Mouse (Mus musculus) limb, embryonic 13.5 days (tissue): ENCODE results near the gene Gm21887. TPM values are rescaled to one million over a fixed set of nuclear protein-coding genes. Genes with fewer than 3 reads are reported as not detected.
"Not testable (repeated sequence)": the region's sequence is repeated elsewhere in the genome, so short reads cannot be mapped to it uniquely, and the experiment has no call there.

ENCODE experiments used
- ATAC-seq: fragments of 200-750 bp; cut with Nextera tagmentation; 2 replicates; pipeline ENCODE4 v1.8.0; 2017; ENCODE audit warnings: low read depth, moderate number of reproducible peaks, moderate TSS enrichment; ENCODE audit not compliant: low FRiP score
- H3K27ac ChIP-seq: fragments of 300-500 bp; sonication (generic); 2 replicates; pipeline ENCODE4 v1.5.1; 2015; ENCODE audit warnings: inconsistent platforms, mild to moderate bottlenecking, moderate library complexity
- H3K27me3 ChIP-seq: fragments of 300-500 bp; sonication (generic); 2 replicates; pipeline ENCODE4 v1.6.1; 2015; ENCODE audit warnings: mild to moderate bottlenecking, inconsistent platforms
- H3K36me3 ChIP-seq: fragments of 300-500 bp; sonication (generic); 2 replicates; pipeline ENCODE4 v1.6.1; 2015; ENCODE audit warnings: inconsistent platforms, mild to moderate bottlenecking, moderate library complexity
- H3K4me1 ChIP-seq: fragments of 300-500 bp; sonication (generic); 2 replicates; pipeline ENCODE4 v1.6.1; 2015; ENCODE audit warnings: inconsistent platforms
- H3K4me2 ChIP-seq: fragments of 300-500 bp; sonication (generic); replicated peaks from 2 replicates; pipeline ENCODE4 v1.6.1; 2015; ENCODE audit warnings: inconsistent platforms, mild to moderate bottlenecking, moderate library complexity
- H3K4me3 ChIP-seq: fragments of 300-500 bp; sonication (generic); 2 replicates; pipeline ENCODE4 v1.5.1; 2015; ENCODE audit warnings: moderate library complexity, mild to moderate bottlenecking, inconsistent platforms
- H3K9ac ChIP-seq: fragments of 300-500 bp; sonication (generic); 2 replicates; pipeline ENCODE4 v1.6.1; 2015; ENCODE audit warnings: mild to moderate bottlenecking, inconsistent platforms
- H3K9me3 ChIP-seq: fragments of 300-500 bp; sonication (generic); 2 replicates; pipeline ENCODE4 v1.6.1; 2016; ENCODE audit warnings: inconsistent platforms
- WGBS: fragments of 180-500 bp; shearing (Covaris S2); methylation state at CpG from one replicate; pipeline ENCODE4 v1.1.7; 2015; 5-methylcytosine and 5-hydroxymethylcytosine counted together
- polyA plus RNA-seq: library from polyadenylated mRNA; unstranded; fragments of >200 nt; fragmentation: Nextera tagmentation; extraction: Ambion mirVana; gene quantifications from 2 replicates; pipeline ENCODE4 v1.2.1, GENCODE M21; 2015

The Gm21887 gene
- polyA plus RNA-seq, 1 experiment from 2014 or later: 209 TPM

GRCm38 (mm10) chrX:170010581-170011528 is 1.4 kb downstream of the Gm21887 start:
- Histone ChIP-seq H3K9me3 (peaks cover 45% of the 10 kb centered on the region), H3K4me2 (peak overlapping the region; percentile 33), H3K36me3 (peaks cover 18% of the 10 kb centered on the region), H3K4me3 (peak overlapping the region; percentile 24)
- not testable (repeated sequence) for H3K27ac ChIP-seq, H3K4me1 ChIP-seq, H3K9ac ChIP-seq, H3K27me3 ChIP-seq
- WGBS: 85% methylated on average over 97 of the region's 97 CpGs
- ATAC-seq: peak; percentile 30

- not testable (repeated sequence) for H3K27me3 ChIP-seq, H3K27ac ChIP-seq, ATAC-seq, H3K4me2 ChIP-seq, H3K4me3 ChIP-seq, H3K9ac ChIP-seq, H3K4me1 ChIP-seq
- Histone ChIP-seq H3K36me3 (peaks cover 21% of the 10 kb centered on the region), H3K9me3 (peaks cover 43% of the 10 kb centered on the region)
- WGBS: 81% methylated on average over 7 of the region's 10 CpGs
These were observed 2.0 kb downstream of the Gm21887 start for GRCm38 (mm10) chrX:170011529-170011879.

GRCm38 (mm10) chrX:170013421-170013820 is 4.0 kb downstream of the Gm21887 start:
- H3K4me2 ChIP-seq, H3K4me3 ChIP-seq, H3K9ac ChIP-seq, H3K27me3 ChIP-seq, H3K4me1 ChIP-seq, H3K27ac ChIP-seq, ATAC-seq: not testable (repeated sequence)
- Histone ChIP-seq H3K36me3 (peaks cover 31% of the 10 kb centered on the region), H3K9me3 (peaks cover 37% of the 10 kb centered on the region)
- 85% methylated on average over 7 of the region's 13 CpGs for WGBS

GRCm38 (mm10) chrX:170014038-170014437 is 4.6 kb downstream of the Gm21887 start:
- H3K4me1 ChIP-seq, H3K27me3 ChIP-seq, H3K4me2 ChIP-seq, H3K9ac ChIP-seq, ATAC-seq, H3K27ac ChIP-seq, H3K4me3 ChIP-seq: not testable (repeated sequence)
- H3K36me3 ChIP-seq: peaks cover 37% of the 10 kb centered on the region
- 82% methylated on average over 7 of the region's 13 CpGs for WGBS
- H3K9me3 ChIP-seq: peaks cover 37% of the 10 kb centered on the region

GRCm38 (mm10) chrX:170015883-170016282 is 6.4 kb downstream of the Gm21887 start:
- H3K9ac ChIP-seq, H3K27ac ChIP-seq, H3K4me2 ChIP-seq, H3K4me1 ChIP-seq, ATAC-seq, H3K27me3 ChIP-seq, H3K4me3 ChIP-seq: not testable (repeated sequence)
- H3K9me3 ChIP-seq: peaks cover 38% of the 10 kb centered on the region
- H3K36me3 ChIP-seq: peaks cover 38% of the 10 kb centered on the region
- 91% methylated on average over 10 of the region's 12 CpGs for WGBS

- H3K9me3 ChIP-seq: peaks cover 40% of the 10 kb centered on the region
- not testable (repeated sequence) for H3K27me3 ChIP-seq, H3K9ac ChIP-seq, H3K4me1 ChIP-seq
- peak overlapping the region; percentile 14; the same call in 1 of the 2 replicates for H3K4me2 ChIP-seq
- peak overlapping the region; percentile 0; the same call in 1 of the 2 replicates for H3K27ac ChIP-seq
- 61% methylated on average over 27 of the region's 27 CpGs for WGBS
- H3K4me3 ChIP-seq: peak overlapping the region; percentile 4; the same call in 1 of the 2 replicates
- ATAC-seq: peak; percentile 88
- peaks cover 36% of the 10 kb centered on the region for H3K36me3 ChIP-seq
These were observed 8.1 kb downstream of the Gm21887 start for GRCm38 (mm10) chrX:170017333-170018245.

GRCm38 (mm10) chrX:170018571-170019218 is 9.2 kb downstream of the Gm21887 start:
- not testable (repeated sequence) for H3K9ac ChIP-seq, H3K4me2 ChIP-seq, H3K4me3 ChIP-seq, H3K27ac ChIP-seq, H3K27me3 ChIP-seq, H3K4me1 ChIP-seq
- H3K9me3 ChIP-seq: peaks cover 40% of the 10 kb centered on the region
- peak; percentile 85 for ATAC-seq
- H3K36me3 ChIP-seq: peaks cover 36% of the 10 kb centered on the region
- 87% methylated on average over 66 of the region's 66 CpGs for WGBS

- H3K4me3 ChIP-seq, H3K27ac ChIP-seq, H3K4me2 ChIP-seq, H3K9ac ChIP-seq, H3K4me1 ChIP-seq, H3K27me3 ChIP-seq: not testable (repeated sequence)
- WGBS: 86% methylated on average over 30 of the region's 30 CpGs
- Histone ChIP-seq H3K36me3 (peaks cover 36% of the 10 kb centered on the region), H3K9me3 (peaks cover 40% of the 10 kb centered on the region)
- peak; percentile 26 for ATAC-seq
These were observed 9.9 kb downstream of the Gm21887 start for GRCm38 (mm10) chrX:170019219-170019953.

- WGBS: 61% methylated on average over 14 of the region's 14 CpGs
- H3K4me1 ChIP-seq, H3K27ac ChIP-seq, H3K4me3 ChIP-seq, ATAC-seq, H3K4me2 ChIP-seq, H3K27me3 ChIP-seq, H3K9ac ChIP-seq: not testable (repeated sequence)
- peaks cover 36% of the 10 kb centered on the region for H3K36me3 ChIP-seq
- peaks cover 40% of the 10 kb centered on the region for H3K9me3 ChIP-seq
These were observed 10.7 kb downstream of the Gm21887 start for GRCm38 (mm10) chrX:170019954-170020689.

GRCm38 (mm10) chrX:170020690-170021050 is 11.2 kb downstream of the Gm21887 start:
- H3K27ac ChIP-seq, H3K9ac ChIP-seq, H3K4me3 ChIP-seq, H3K4me2 ChIP-seq, H3K4me1 ChIP-seq, ATAC-seq, H3K27me3 ChIP-seq: not testable (repeated sequence)
- H3K9me3 ChIP-seq: peaks cover 40% of the 10 kb centered on the region
- 50% methylated on average over 9 of the region's 9 CpGs for WGBS
- H3K36me3 ChIP-seq: peaks cover 36% of the 10 kb centered on the region

GRCm38 (mm10) chrX:170021205-170021604 is 11.7 kb downstream of the Gm21887 start:
- H3K4me2 ChIP-seq, H3K4me1 ChIP-seq, H3K27me3 ChIP-seq, H3K27ac ChIP-seq, H3K9ac ChIP-seq, ATAC-seq, H3K4me3 ChIP-seq: not testable (repeated sequence)
- H3K9me3 ChIP-seq: peaks cover 40% of the 10 kb centered on the region
- H3K36me3 ChIP-seq: peaks cover 34% of the 10 kb centered on the region
- 77% methylated on average over 12 of the region's 12 CpGs for WGBS
